Mouse (Mus musculus): ENCODE results near the gene Fam81b. TPM values are rescaled to one million over a fixed set of nuclear protein-coding genes. Genes with fewer than 3 reads are reported as not detected.

Fam81b gene
- total RNA-seq, 2 experiments from 2014 or later: not detected

DNA sequence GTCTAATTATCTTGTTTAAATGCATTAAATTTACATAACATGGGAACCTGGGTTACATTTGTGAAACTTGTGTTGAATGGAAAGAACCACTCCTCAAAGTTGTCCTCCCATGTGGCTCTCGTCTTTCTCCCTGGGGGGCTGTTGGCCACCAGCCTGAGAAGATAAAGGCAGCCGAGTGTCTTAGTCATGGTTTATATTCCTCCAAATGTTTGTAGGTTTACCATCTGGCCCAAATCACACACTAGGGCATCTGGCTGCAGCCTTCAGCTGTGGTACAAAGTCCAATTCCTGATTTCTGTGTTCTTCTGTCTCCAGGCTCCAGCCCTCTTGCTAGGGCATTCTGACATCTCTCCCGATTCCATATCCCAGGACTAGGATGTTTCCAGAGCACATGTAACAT is 114.6 kb downstream of the Fam81b start:
- no peak for DNase-seq

DNA sequence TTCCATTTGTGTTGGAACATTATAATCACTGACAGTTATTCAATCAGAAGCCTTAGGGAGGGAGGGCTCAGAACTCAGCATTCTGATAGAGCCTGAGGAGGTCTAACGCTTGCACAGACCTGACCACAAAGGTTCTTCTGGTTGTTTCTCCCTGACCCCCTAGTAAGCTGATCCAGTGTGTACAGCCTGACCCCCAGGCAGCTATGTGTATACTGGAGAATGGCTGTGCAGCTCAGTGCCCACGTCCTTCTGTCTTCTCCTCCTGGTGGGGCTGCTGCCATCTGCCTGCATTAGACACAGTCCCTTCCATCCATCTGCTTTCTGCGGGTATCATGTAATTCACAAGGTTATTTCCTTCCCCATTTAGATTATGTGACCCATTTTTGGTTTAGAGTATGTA is 115.7 kb downstream of the Fam81b start:
- no peak for DNase-seq

DNA sequence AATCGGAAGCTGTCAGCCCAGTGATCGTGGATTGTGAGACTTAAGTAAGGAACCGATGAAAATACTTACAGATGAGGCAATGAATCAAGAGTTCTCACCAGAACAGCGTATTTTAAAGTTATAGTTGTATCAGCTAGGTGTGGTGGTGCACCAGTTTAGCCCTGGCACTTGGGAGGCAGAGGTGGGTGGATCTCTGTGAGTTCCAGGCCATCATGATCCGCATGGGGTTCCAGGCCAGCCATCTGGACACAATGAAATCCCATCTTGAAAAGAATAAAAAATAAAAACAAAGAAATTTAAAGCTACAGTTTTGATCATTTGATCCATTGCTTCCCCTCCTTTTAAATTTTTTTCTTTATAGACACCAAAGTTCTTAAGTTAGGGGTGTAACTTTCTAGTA is 117.2 kb downstream of the Fam81b start:
- DNase-seq: no peak

DNA sequence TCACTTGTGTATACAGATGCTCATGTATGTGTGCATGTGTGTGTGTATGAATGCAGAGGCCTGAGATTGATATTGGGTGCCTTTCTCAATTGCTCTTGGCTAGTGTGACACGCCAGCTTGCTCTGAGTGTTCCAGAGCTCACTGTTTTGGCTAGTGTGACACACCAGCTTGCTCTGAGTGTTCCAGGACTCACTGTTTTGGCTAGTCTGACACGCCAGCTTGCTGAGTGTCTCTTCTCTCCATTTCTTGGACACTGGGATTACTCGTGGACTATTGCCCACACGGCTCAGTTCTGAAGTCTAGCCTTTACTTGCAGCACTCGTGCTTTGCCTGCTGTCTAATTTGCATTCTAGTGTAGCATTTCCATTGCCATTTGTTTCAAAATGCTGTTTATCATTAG is 126.2 kb downstream of the Fam81b start:
- DNase-seq: no peak

DNA sequence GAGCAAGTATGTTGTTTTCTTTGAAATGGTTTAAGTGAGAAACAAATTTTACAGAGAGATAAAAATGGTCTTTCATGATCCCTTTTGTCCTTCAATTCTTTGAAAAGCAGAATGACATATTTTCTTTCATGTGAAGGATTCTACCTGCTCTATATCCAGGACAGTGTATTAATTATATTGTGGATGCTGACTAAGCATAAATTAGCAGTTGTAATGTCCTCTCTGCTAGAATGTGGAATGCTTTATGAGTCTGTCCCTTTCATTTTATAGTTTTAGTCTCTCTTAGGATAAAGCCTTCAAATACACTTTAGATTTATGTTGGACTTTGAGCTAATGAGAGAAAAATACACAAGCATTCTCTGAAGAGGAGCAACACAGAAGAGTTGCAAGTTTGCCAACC is 130.6 kb downstream of the Fam81b start:
- DNase-seq: no peak

DNA sequence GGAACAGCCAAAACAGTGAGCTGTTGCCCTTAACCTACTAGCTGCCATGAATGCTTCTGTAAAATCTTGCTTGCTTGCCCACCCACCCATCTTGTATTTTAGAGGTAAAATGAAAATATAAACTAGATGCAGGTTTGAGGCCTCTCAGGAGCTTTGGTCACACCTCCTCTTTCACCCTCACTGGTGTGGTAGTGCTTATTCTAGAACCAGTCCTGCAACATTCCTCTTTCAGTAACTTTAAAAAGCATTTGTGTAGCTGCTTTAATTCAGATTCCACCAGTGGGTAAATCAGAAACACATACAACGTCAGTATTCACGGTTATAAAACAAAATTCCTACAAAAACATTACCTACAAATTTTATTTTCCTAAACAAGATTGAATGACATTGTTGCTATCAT is 144.3 kb downstream of the Fam81b start:
- no peak for DNase-seq

DNA sequence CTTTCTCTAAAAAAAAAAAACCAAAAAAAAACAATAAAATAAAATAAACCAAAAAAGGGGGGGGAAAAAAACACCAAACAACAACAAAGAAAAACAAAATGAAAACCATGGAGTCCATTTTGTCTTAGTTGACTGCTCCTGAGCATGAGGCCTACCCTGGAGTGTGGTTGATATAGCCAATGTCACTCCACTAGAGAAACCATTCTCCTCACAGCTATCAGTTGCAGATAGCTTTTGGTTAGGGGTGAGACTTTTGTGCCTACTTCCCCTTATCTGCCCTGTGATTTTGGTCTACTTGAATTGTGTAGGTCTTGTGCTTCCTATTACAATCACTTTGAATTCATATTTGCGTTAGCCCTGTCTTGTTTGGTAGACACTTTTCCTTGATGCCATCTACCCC is 147.4 kb downstream of the Fam81b start:
- no peak for DNase-seq

DNA sequence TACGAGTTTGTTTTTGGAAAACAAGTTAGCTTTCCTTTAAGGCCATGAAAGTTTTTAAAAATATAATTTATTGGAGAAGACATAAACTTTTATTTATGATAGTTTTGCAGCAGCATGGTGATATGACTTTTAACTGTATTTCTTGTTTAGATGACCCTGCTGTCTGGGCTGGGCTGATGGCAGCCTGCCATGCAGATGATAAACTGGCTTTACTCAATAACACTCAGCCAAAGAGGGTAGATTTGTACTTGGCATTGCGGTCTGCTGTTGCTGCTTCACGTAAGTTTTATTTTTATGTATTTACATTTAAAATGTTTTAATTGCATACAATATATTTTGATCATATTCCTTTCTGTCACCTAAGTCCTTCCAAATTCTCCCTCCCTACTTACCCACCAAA is 147.8 kb downstream of the Fam81b start:
- no peak for DNase-seq

Small RNA genes lying within 50 kb of the gene (microRNA-seq; reads per million reads assigned to microRNA genes)
- gene Gm24025 (ENCODE audit: borderline replicate concordance in 2 of 2): 0 reads per million in 2 experiments

Other genes with a start within 250 kb of the Fam81b start
- not detected for gene Gpr150, start 248.1 kb downstream of the Fam81b start, total RNA-seq (2021)
- 1 to 10 TPM; 2.7 TPM for gene Arsk, start 206.4 kb downstream of the Fam81b start, total RNA-seq (2021)
- gene Ttc37, start 206.3 kb downstream of the Fam81b start, total RNA-seq (2021): 10 to 100 TPM; 13.3 to 13.4 TPM
- 1 to 10 TPM in 1 of 2 experiments, under 1 TPM in 1; 0.86 to 1.0 TPM for gene Mctp1, start 79.5 kb upstream of the Fam81b start, total RNA-seq (2021)